8 mouse cellular contexts compared by ENCODE assay signal in genomic region chr7:126779983-126780970, GRCm38 (mm10). TPM values are rescaled to one million over a fixed set of nuclear protein-coding genes. Genes with fewer than 3 reads are reported as not detected.
DNase-seq lines count a peak whose midpoint lies in the region; ATAC-seq and TF ChIP-seq lines count a peak whose summit lies in the region.

No protein-coding gene starts in this region.

- no peak for ATAC-seq in G1E (ENCODE audit: extremely low read depth, insufficient number of reproducible peaks, low FRiP score, poor library complexity, severe bottlenecking)
- peak; percentile 77 for ATAC-seq in forebrain, embryonic 13.5 days
- ATAC-seq in lung, embryonic 16.5 days (ENCODE audit: low read depth) = peak; percentile 59

- peak; percentile 91 for TF ChIP-seq CTCF in G1E (IDR thresholded peaks at IDR 0.05; ENCODE audit: low read depth, low read length)

- WGBS in forebrain, embryonic 13.5 days = under 1% methylated on average over 21 of the region's 21 CpGs
- WGBS in lung, embryonic 16.5 days = 0% methylated on average over 21 of the region's 21 CpGs

- H3K9ac ChIP-seq in forebrain, embryonic 13.5 days = peak overlapping the region; percentile 71
- peak overlapping the region; percentile 69 for H3K9ac ChIP-seq in lung, embryonic 16.5 days (ENCODE audit: low read length)

- peaks cover 73% of the 10 kb centered on the region for H3K4me1 ChIP-seq in G1E (ENCODE audit: insufficient read depth, low read depth, low read length)
- peaks cover 55% of the 10 kb centered on the region for H3K4me1 ChIP-seq in forebrain, embryonic 13.5 days
- peaks cover 37% of the 10 kb centered on the region for H3K4me1 ChIP-seq in lung, embryonic 16.5 days (replicated peaks; ENCODE audit: control insufficient read depth, insufficient read depth, low read length)

- H3K36me3 ChIP-seq in G1E (replicated peaks) = peaks cover 57% of the 10 kb centered on the region
- peaks cover 27% of the 10 kb centered on the region for H3K36me3 ChIP-seq in forebrain, embryonic 13.5 days (ENCODE audit: poor library complexity, severe bottlenecking)
- peaks cover 23% of the 10 kb centered on the region for H3K36me3 ChIP-seq in lung, embryonic 16.5 days (ENCODE audit: control insufficient read depth, insufficient read depth, low read length)

- peak overlapping the region; percentile 92 for H3K4me2 ChIP-seq in forebrain, embryonic 13.5 days
- H3K4me2 ChIP-seq in lung, embryonic 16.5 days (ENCODE audit: low read depth, low read length) = peak overlapping the region; percentile 93

- no peaks in the 10 kb centered on the region for H3K9me3 ChIP-seq in G1E (replicated peaks)
- no peaks in the 10 kb centered on the region for H3K9me3 ChIP-seq in forebrain, embryonic 13.5 days (replicated peaks)
- no peaks in the 10 kb centered on the region for H3K9me3 ChIP-seq in lung, embryonic 16.5 days (ENCODE audit: control insufficient read depth, low read length)

- H3K27me3 ChIP-seq in G1E (ENCODE audit: insufficient read depth, low read length) = no peaks in the 10 kb centered on the region
- H3K27me3 ChIP-seq in forebrain, embryonic 13.5 days = no peaks in the 10 kb centered on the region
- no peaks in the 10 kb centered on the region for H3K27me3 ChIP-seq in lung, embryonic 16.5 days (ENCODE audit: control insufficient read depth, insufficient read depth, low read depth, low read length)

- peak; percentile 78 for DNase-seq in G1E (ENCODE audit: low spot score)
- peak; percentile 85 for DNase-seq in c-Kit-positive CD71-negative TER-119-negative erythroid progenitor cells, embryonic 14.5 days (ENCODE audit: low read depth)
- DNase-seq in heart, postnatal 14 days = peak; percentile 89 to 93
- peak; percentile 76 to 89 for DNase-seq in layer of hippocampus, adult 18-20 months (ENCODE audit: low spot score in 2 of 2)
- peak; percentile 76 for DNase-seq in ovary, postnatal 14 days (ENCODE audit: low spot score)
- DNase-seq in thymus, postnatal 25 days = peak; percentile 89

- intact Hi-C loops in heart, postnatal 14 days (cut with DNase I) = no loop called here

- peak overlapping the region; percentile 85 for H3K27ac ChIP-seq in forebrain, embryonic 13.5 days
- peak overlapping the region; percentile 63 for H3K27ac ChIP-seq in lung, embryonic 16.5 days (ENCODE audit: low read length)

- H3K4me3 ChIP-seq in G1E (ENCODE audit: low read depth, low read length) = no peak overlapping the region; the same call in 1 of the 2 replicates
- H3K4me3 ChIP-seq in forebrain, embryonic 13.5 days = peak overlapping the region; percentile 45
- H3K4me3 ChIP-seq in lung, embryonic 16.5 days (ENCODE audit: low read length) = peak overlapping the region; percentile 52

RNA-seq across cellular contexts. Expression of gene Tbx6, which starts 1.0 kb away (rescaled TPM):
- 2.5 and 8.4 TPM in 2 replicates for total RNA-seq in G1E (2014; fragmentation: Nextera tagmentation)
- 0.11 and 0.29 TPM in 2 replicates for total RNA-seq in G1E (2017)
- polyA plus RNA-seq in G1E (2012) = 0.85 and 1.1 TPM in 2 replicates
- 0.43 and 0.55 TPM in 2 replicates for polyA plus RNA-seq in forebrain, embryonic 13.5 days (2015; fragmentation: Nextera tagmentation; extraction: Ambion mirVana)
- total RNA-seq in heart, postnatal 14 days (2021) = under 1 TPM; 0.44 to 0.62 TPM
- total RNA-seq in layer of hippocampus, adult 18-20 months (2021) = under 1 TPM; 0.56 to 0.64 TPM
- polyA plus RNA-seq in lung, embryonic 16.5 days (2015; fragmentation: Nextera tagmentation; extraction: Ambion mirVana) = 0.25 and 0.68 TPM in 2 replicates

RNA-seq across cellular contexts. Expression of gene Ypel3, which starts 3.5 kb away (rescaled TPM):
- total RNA-seq in G1E (2014; fragmentation: Nextera tagmentation) (41.6 and 86.7 TPM in 2 replicates), G1E (2017) (20.2 and 23.1 TPM in 2 replicates)
- polyA plus RNA-seq in G1E (2012) = 78.1 and 78.3 TPM in 2 replicates
- polyA plus RNA-seq in forebrain, embryonic 13.5 days (2015; fragmentation: Nextera tagmentation; extraction: Ambion mirVana) = 124 and 143 TPM in 2 replicates
- 10 to 100 TPM; 62.9 to 77.1 TPM for total RNA-seq in heart, postnatal 14 days (2021)
- total RNA-seq in layer of hippocampus, adult 18-20 months (2021) = 100 to 1,000 TPM; 286 to 300 TPM
- 111 and 123 TPM in 2 replicates for polyA plus RNA-seq in lung, embryonic 16.5 days (2015; fragmentation: Nextera tagmentation; extraction: Ambion mirVana)

RNA-seq across cellular contexts. Expression of gene Ppp4c, which starts 12.0 kb away (rescaled TPM):
- total RNA-seq in G1E (2014; fragmentation: Nextera tagmentation) (126 and 176 TPM in 2 replicates), G1E (2017) (186 and 199 TPM in 2 replicates)
- polyA plus RNA-seq in G1E (2012) = 169 and 192 TPM in 2 replicates
- 246 and 258 TPM in 2 replicates for polyA plus RNA-seq in forebrain, embryonic 13.5 days (2015; fragmentation: Nextera tagmentation; extraction: Ambion mirVana)
- total RNA-seq in heart, postnatal 14 days (2021) = 10 to 100 TPM; 38.8 to 49.6 TPM
- 10 to 100 TPM; 48.9 to 54.5 TPM for total RNA-seq in layer of hippocampus, adult 18-20 months (2021)
- polyA plus RNA-seq in lung, embryonic 16.5 days (2015; fragmentation: Nextera tagmentation; extraction: Ambion mirVana) = 232 and 243 TPM in 2 replicates

RNA-seq across cellular contexts. Expression of gene Gdpd3, which starts 14.1 kb away (rescaled TPM):
- 28.9 and 29.9 TPM in 2 replicates for total RNA-seq in G1E (2014; fragmentation: Nextera tagmentation)
- total RNA-seq in G1E (2017) = 15.4 and 17.9 TPM in 2 replicates
- 4.9 and 6.1 TPM in 2 replicates for polyA plus RNA-seq in G1E (2012)
- 1.7 and 2.8 TPM in 2 replicates for polyA plus RNA-seq in forebrain, embryonic 13.5 days (2015; fragmentation: Nextera tagmentation; extraction: Ambion mirVana)
- 1 to 10 TPM; 3.1 to 3.8 TPM for total RNA-seq in heart, postnatal 14 days (2021)
- 1 to 10 TPM; 2.2 to 4.6 TPM for total RNA-seq in layer of hippocampus, adult 18-20 months (2021)
- polyA plus RNA-seq in lung, embryonic 16.5 days (2015; fragmentation: Nextera tagmentation; extraction: Ambion mirVana) = 2.9 and 4.2 TPM in 2 replicates

RNA-seq across cellular contexts. Expression of gene Fam57b, which starts 17.2 kb away (rescaled TPM):
- total RNA-seq in G1E (2014; fragmentation: Nextera tagmentation) (not detected in 2 replicates), G1E (2017) (0.05 TPM in 1 of 2 replicates, not detected in the other)
- 0.02 and 0.06 TPM in 2 replicates for polyA plus RNA-seq in G1E (2012)
- polyA plus RNA-seq in forebrain, embryonic 13.5 days (2015; fragmentation: Nextera tagmentation; extraction: Ambion mirVana) = 27.0 and 30.0 TPM in 2 replicates
- 10 to 100 TPM; 12.9 to 13.7 TPM for total RNA-seq in heart, postnatal 14 days (2021)
- total RNA-seq in layer of hippocampus, adult 18-20 months (2021) = 10 to 100 TPM; 62.4 to 68.1 TPM
- polyA plus RNA-seq in lung, embryonic 16.5 days (2015; fragmentation: Nextera tagmentation; extraction: Ambion mirVana) = 0.36 and 0.38 TPM in 2 replicates
